8 mouse cellular contexts compared by ENCODE assay signal in the genomic region with DNA sequence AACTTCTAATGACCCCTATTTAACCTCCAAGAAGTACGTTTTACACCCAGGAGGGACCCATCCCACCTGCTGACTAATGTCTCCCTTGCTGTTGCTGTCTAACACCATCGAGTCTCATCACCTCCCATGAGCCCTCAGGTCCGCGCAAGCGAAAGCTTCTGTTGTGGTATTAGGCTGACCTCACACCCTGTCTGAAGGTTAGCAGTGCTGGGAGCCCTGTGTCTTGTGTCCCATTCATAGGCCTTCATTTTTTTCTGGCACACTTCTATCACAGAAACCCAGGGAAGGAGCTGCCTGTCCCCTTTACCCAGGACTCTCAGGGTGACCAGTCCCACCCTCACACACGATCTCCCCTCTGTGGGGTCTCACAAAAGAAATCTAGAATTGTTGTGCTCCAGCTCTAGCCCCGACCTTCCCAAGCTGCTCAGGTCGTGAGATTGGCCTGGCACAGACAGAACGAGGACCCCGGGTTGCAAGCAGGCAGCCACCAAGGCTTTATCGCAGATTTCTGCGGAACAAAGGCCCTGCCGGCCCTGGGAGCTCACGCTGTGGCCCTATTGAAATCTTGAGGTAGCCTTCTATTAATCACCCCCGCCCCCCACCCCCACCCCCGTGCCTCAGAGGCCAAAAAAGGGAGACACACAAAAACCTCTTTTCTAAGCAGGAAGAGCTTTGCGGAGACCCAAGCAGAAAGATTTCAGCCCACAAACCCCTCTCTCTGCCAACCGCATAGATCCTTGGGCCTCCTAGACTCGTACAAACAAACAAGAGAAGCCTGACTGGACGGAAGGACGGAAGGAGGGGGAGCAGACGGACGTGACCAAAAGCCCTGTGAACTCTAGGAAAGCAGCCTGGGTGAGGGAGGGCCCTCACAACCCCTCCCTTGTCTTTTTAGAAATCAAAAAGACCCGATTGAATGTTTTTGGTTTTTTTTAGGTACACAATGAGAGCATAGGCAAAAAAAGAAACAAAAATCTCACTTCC. TPM values are rescaled to one million over a fixed set of nuclear protein-coding genes. Genes with fewer than 3 reads are reported as not detected.
DNase-seq lines count a peak whose midpoint lies in the region; ATAC-seq lines count a peak whose summit lies in the region.

No protein-coding gene starts in this region.

- H3K27ac ChIP-seq in heart, embryonic 14.5 days (replicated peaks in 1 of 2; ENCODE audit: control insufficient read depth in 1 of 2, insufficient read depth in 1 of 2, low read depth in 2 of 2, low read length in 2 of 2): peak overlapping the region; percentile 60 to 61
- peak overlapping the region; percentile 44 for H3K27ac ChIP-seq in liver, embryonic 13.5 days
- peak overlapping the region; percentile 81 for H3K27ac ChIP-seq in neural tube, embryonic 14.5 days (ENCODE audit: low read depth, low read length)

- no peak overlapping the region for H3K4me3 ChIP-seq in heart, embryonic 14.5 days (ENCODE audit: control insufficient read depth in 1 of 2, insufficient read depth in 1 of 2, low read depth in 1 of 2, low read length in 2 of 2)
- H3K4me3 ChIP-seq in liver, embryonic 13.5 days (replicated peaks): no peak overlapping the region
- no peak overlapping the region for H3K4me3 ChIP-seq in neural tube, embryonic 14.5 days (ENCODE audit: low read depth, low read length)

- 17% methylated on average over 24 of the region's 24 CpGs for WGBS in heart, embryonic 14.5 days
- WGBS in liver, embryonic 13.5 days (ENCODE audit: insufficient replicate concordance): 16% methylated on average over 24 of the region's 24 CpGs
- WGBS in neural tube, embryonic 14.5 days: 4% methylated on average over 24 of the region's 24 CpGs

- peak overlapping the region; percentile 63 for H3K9ac ChIP-seq in heart, embryonic 14.5 days (ENCODE audit: low read length)
- H3K9ac ChIP-seq in liver, embryonic 13.5 days: peak overlapping the region; percentile 56
- 0 out of 2 replicates have a peak overlapping the region, but pooled peaks have one; percentile 16 for H3K9ac ChIP-seq in neural tube, embryonic 14.5 days (replicated peaks; ENCODE audit: low read depth, low read length)

- H3K9me3 ChIP-seq in heart, embryonic 14.5 days (ENCODE audit: control insufficient read depth, low read length): 0 out of 2 replicates have a peak, but pooled peaks cover 2% of the 10 kb centered on the region
- no peaks in the 10 kb centered on the region for H3K9me3 ChIP-seq in liver, embryonic 13.5 days (replicated peaks)
- H3K9me3 ChIP-seq in neural tube, embryonic 14.5 days (ENCODE audit: control insufficient read depth, low read length): no peaks in the 10 kb centered on the region

- no peak for ATAC-seq in heart, embryonic 14.5 days (ENCODE audit: insufficient number of reproducible peaks, insufficient read depth, low FRiP score, low read depth)
- no peak for ATAC-seq in liver, embryonic 13.5 days (ENCODE audit: low read depth)
- ATAC-seq in neural tube, embryonic 14.5 days (ENCODE audit: low read depth): 0 out of 2 replicates have a peak, but pooled peaks have one; percentile 2
- ATAC-seq in erythroid progenitor cell, adult 5-6 weeks (replicated peaks; ENCODE audit: low FRiP score, poor library complexity, severe bottlenecking): no peak

- peaks cover 10 to 19% of the 10 kb centered on the region in 2 experiments for H3K4me1 ChIP-seq in heart, embryonic 14.5 days (ENCODE audit: control insufficient read depth in 2 of 2, insufficient read depth in 2 of 2, low read length in 2 of 2)
- peaks cover 38% of the 10 kb centered on the region for H3K4me1 ChIP-seq in liver, embryonic 13.5 days (replicated peaks)
- H3K4me1 ChIP-seq in neural tube, embryonic 14.5 days (ENCODE audit: control insufficient read depth, insufficient read depth, low read length): peaks cover 9% of the 10 kb centered on the region

- H3K4me2 ChIP-seq in heart, embryonic 14.5 days (ENCODE audit: low read length): peak overlapping the region; percentile 33
- H3K4me2 ChIP-seq in liver, embryonic 13.5 days: peak overlapping the region; percentile 17
- H3K4me2 ChIP-seq in neural tube, embryonic 14.5 days (ENCODE audit: low read depth, low read length): peak overlapping the region; percentile 14; the same call in 1 of the 2 replicates

- peak; percentile 35 for DNase-seq in ovary, postnatal 36 days (ENCODE audit: low spot score)
- no peak for DNase-seq in ovary, postnatal 10 days (ENCODE audit: low spot score)
- no peak for DNase-seq in liver, embryonic 13.5 days
- no peak for DNase-seq in testis, postnatal 10 days (ENCODE audit: low spot score)
- no peak for DNase-seq in urinary bladder, postnatal 10 days (ENCODE audit: low spot score)

- H3K27me3 ChIP-seq in heart, embryonic 14.5 days (ENCODE audit: control insufficient read depth, insufficient read depth, low read length): no peaks in the 10 kb centered on the region
- no peaks in the 10 kb centered on the region for H3K27me3 ChIP-seq in liver, embryonic 13.5 days
- H3K27me3 ChIP-seq in neural tube, embryonic 14.5 days (ENCODE audit: control insufficient read depth, insufficient read depth, low read length): no peaks in the 10 kb centered on the region

- H3K36me3 ChIP-seq in heart, embryonic 14.5 days (ENCODE audit: control insufficient read depth, insufficient read depth, low read length): no peaks in the 10 kb centered on the region
- 0 out of 2 replicates have a peak, but pooled peaks cover 2% of the 10 kb centered on the region for H3K36me3 ChIP-seq in liver, embryonic 13.5 days
- no peaks in the 10 kb centered on the region for H3K36me3 ChIP-seq in neural tube, embryonic 14.5 days (ENCODE audit: control insufficient read depth, insufficient read depth, low read length)

RNA-seq across cellular contexts. Expression of a gene that starts 29.8 kb away (rescaled TPM):
- polyA plus RNA-seq in heart, embryonic 14.5 days (2014; fragmentation: Nextera tagmentation; extraction: Ambion mirVana): 3.9 and 5.3 TPM in 2 replicates
- polyA plus RNA-seq in liver, embryonic 13.5 days (2015; fragmentation: Nextera tagmentation; extraction: Ambion mirVana): 1.7 and 1.8 TPM in 2 replicates
- polyA plus RNA-seq in neural tube, embryonic 14.5 days (2014; fragmentation: Nextera tagmentation; extraction: Ambion mirVana): 4.3 and 6.2 TPM in 2 replicates
- total RNA-seq in erythroid progenitor cell, adult 5-6 weeks (2015; ENCODE audit: low replicate concordance): 3.8 and 6.1 TPM in 2 replicates
- total RNA-seq in erythroid progenitor cell, adult 5-6 weeks (2017; ENCODE audit: low replicate concordance): 1.9 and 3.5 TPM in 2 replicates
